Mouse (Mus musculus): Measurements from ENCODE around the gene Vcl. TPM values are rescaled to one million over a fixed set of nuclear protein-coding genes. Genes with fewer than 3 reads are reported as not detected.

Vcl gene
- polyA plus RNA-seq, 1 experiment: 494 TPM

- Histone ChIP-seq H3K4me3 (ENCODE audit: insufficient read depth, low read length) (peak overlapping the region; percentile 99), H3K4me1 (ENCODE audit: control insufficient read depth, insufficient read depth, low read length) (0 out of 2 replicates have a peak, but pooled peaks cover 2% of the 10 kb centered on the region), H3K27ac (ENCODE audit: insufficient read depth, low read length) (peak overlapping the region; percentile 86; the same call in 1 of the 2 replicates)
- TF ChIP-seq CTCF (IDR thresholded peaks at IDR 0.05; ENCODE audit: borderline replicate concordance, insufficient read depth, low read length): no peak
- no peak for TF ChIP-seq POLR2A (IDR thresholded peaks at IDR 0.05; ENCODE audit: low read depth, low read length)
Observed at GRCm38 (mm10) chr14:21051380-21052111, 122.3 kb downstream of the Vcl start.

- Histone ChIP-seq H3K27ac (ENCODE audit: insufficient read depth, low read length) (peak within 1 kb of the TSS; percentile 86), H3K4me1 (ENCODE audit: control insufficient read depth, insufficient read depth, low read length) (0 out of 2 replicates have a peak, but pooled peaks cover 2% of the 10 kb centered on the region), H3K4me3 (ENCODE audit: insufficient read depth, low read length) (peak within 1 kb of the TSS; percentile 99)
- TF ChIP-seq POLR2A (IDR thresholded peaks at IDR 0.05; ENCODE audit: low read depth, low read length): peak; percentile 65
- TF ChIP-seq CTCF (IDR thresholded peaks at IDR 0.05; ENCODE audit: borderline replicate concordance, insufficient read depth, low read length): no peak
Observed at GRCm38 (mm10) chr14:21052112-21052780, 123.0 kb downstream of the Vcl start, which contains the start of the genes Ap3m1 and Adk. TSS of gene Ap3m1 (minus strand) at chr14:21052508. TSS of gene Adk (plus strand) at chr14:21052574.

GRCm38 (mm10) chr14:21052781-21053130 is 123.6 kb downstream of the Vcl start:
- 0 out of 2 replicates have a peak, but pooled peaks cover 2% of the 10 kb centered on the region for H3K4me1 ChIP-seq (ENCODE audit: control insufficient read depth, insufficient read depth, low read length)
- no peak for TF ChIP-seq POLR2A (IDR thresholded peaks at IDR 0.05; ENCODE audit: low read depth, low read length)
- TF ChIP-seq CTCF (IDR thresholded peaks at IDR 0.05; ENCODE audit: borderline replicate concordance, insufficient read depth, low read length): no peak
- H3K4me3 ChIP-seq (ENCODE audit: insufficient read depth, low read length): peak overlapping the region; percentile 83
- peak overlapping the region; percentile 45 for H3K27ac ChIP-seq (ENCODE audit: insufficient read depth, low read length)

- Histone ChIP-seq H3K4me1 (ENCODE audit: control insufficient read depth, insufficient read depth, low read length) (0 out of 2 replicates have a peak, but pooled peaks cover 2% of the 10 kb centered on the region), H3K4me3 (ENCODE audit: insufficient read depth, low read length) (peak overlapping the region; percentile 83), H3K27ac (ENCODE audit: insufficient read depth, low read length) (peak overlapping the region; percentile 45)
- TF ChIP-seq CTCF (IDR thresholded peaks at IDR 0.05; ENCODE audit: borderline replicate concordance, insufficient read depth, low read length) (no peak), POLR2A (IDR thresholded peaks at IDR 0.05; ENCODE audit: low read depth, low read length) (no peak)
Observed at GRCm38 (mm10) chr14:21053151-21053550, 124.0 kb downstream of the Vcl start.

- peak overlapping the region; percentile 83 for H3K4me3 ChIP-seq (ENCODE audit: insufficient read depth, low read length)
- H3K4me1 ChIP-seq (ENCODE audit: control insufficient read depth, insufficient read depth, low read length): 0 out of 2 replicates have a peak, but pooled peaks cover 2% of the 10 kb centered on the region
- TF ChIP-seq CTCF (IDR thresholded peaks at IDR 0.05; ENCODE audit: borderline replicate concordance, insufficient read depth, low read length) (no peak), POLR2A (IDR thresholded peaks at IDR 0.05; ENCODE audit: low read depth, low read length) (no peak)
- no peak overlapping the region for H3K27ac ChIP-seq (ENCODE audit: insufficient read depth, low read length)
Observed at GRCm38 (mm10) chr14:21053586-21053985, 124.4 kb downstream of the Vcl start.

GRCm38 (mm10) chr14:21058972-21059371 is 129.8 kb downstream of the Vcl start:
- TF ChIP-seq CTCF (IDR thresholded peaks at IDR 0.05; ENCODE audit: borderline replicate concordance, insufficient read depth, low read length): no peak
- TF ChIP-seq POLR2A (IDR thresholded peaks at IDR 0.05; ENCODE audit: low read depth, low read length): no peak
- Histone ChIP-seq H3K27ac (ENCODE audit: insufficient read depth, low read length) (no peak overlapping the region), H3K4me1 (ENCODE audit: control insufficient read depth, insufficient read depth, low read length) (peaks cover 2% of the 10 kb centered on the region; the same call in 1 of the 2 replicates), H3K4me3 (ENCODE audit: insufficient read depth, low read length) (no peak overlapping the region)

GRCm38 (mm10) chr14:21062766-21063513 is 133.7 kb downstream of the Vcl start:
- Histone ChIP-seq H3K27ac (ENCODE audit: insufficient read depth, low read length) (no peak overlapping the region), H3K4me3 (ENCODE audit: insufficient read depth, low read length) (no peak overlapping the region), H3K4me1 (ENCODE audit: control insufficient read depth, insufficient read depth, low read length) (peaks cover 11% of the 10 kb centered on the region)
- TF ChIP-seq CTCF (IDR thresholded peaks at IDR 0.05; ENCODE audit: borderline replicate concordance, insufficient read depth, low read length) (no peak), POLR2A (IDR thresholded peaks at IDR 0.05; ENCODE audit: low read depth, low read length) (no peak)

- TF ChIP-seq POLR2A (IDR thresholded peaks at IDR 0.05; ENCODE audit: low read depth, low read length) (no peak), CTCF (IDR thresholded peaks at IDR 0.05; ENCODE audit: borderline replicate concordance, insufficient read depth, low read length) (no peak)
- Histone ChIP-seq H3K4me1 (ENCODE audit: control insufficient read depth, insufficient read depth, low read length) (peaks cover 11% of the 10 kb centered on the region), H3K4me3 (ENCODE audit: insufficient read depth, low read length) (no peak overlapping the region), H3K27ac (ENCODE audit: insufficient read depth, low read length) (peak overlapping the region; percentile 14; the same call in 1 of the 2 replicates)
Observed at GRCm38 (mm10) chr14:21064321-21064720, 135.1 kb downstream of the Vcl start.

- H3K4me1 ChIP-seq (ENCODE audit: control insufficient read depth, insufficient read depth, low read length): peaks cover 11% of the 10 kb centered on the region
- H3K27ac ChIP-seq (ENCODE audit: insufficient read depth, low read length): peak overlapping the region; percentile 96
- TF ChIP-seq POLR2A (IDR thresholded peaks at IDR 0.05; ENCODE audit: low read depth, low read length) (no peak), CTCF (IDR thresholded peaks at IDR 0.05; ENCODE audit: borderline replicate concordance, insufficient read depth, low read length) (no peak)
- H3K4me3 ChIP-seq (ENCODE audit: insufficient read depth, low read length): no peak overlapping the region
Observed at GRCm38 (mm10) chr14:21065490-21066162, 136.4 kb downstream of the Vcl start.

Data from embryonic fibroblast, embryonic 13.5 days (primary cell).